Mouse (Mus musculus) Patski (cell line): Measurements from ENCODE around the gene Klrb1c. TPM values are rescaled to one million over a fixed set of nuclear protein-coding genes. Genes with fewer than 3 reads are reported as not detected.
"Not testable (repeated sequence)": the region's sequence is repeated elsewhere in the genome, so short reads cannot be mapped to it uniquely, and the experiment has no call there.

Source experiments
- ATAC-seq: fragments of 100-300 bp; one replicate; pipeline ENCODE4 v1.8.0; 2021
- CTCF ChIA-PET: fragments of 350-600 bp; sonication (Branson Sonifier 250); formaldehyde crosslinking; loops from one replicate; lab custom pipeline; 2022; ENCODE audit warnings: inconsistent platforms; lab: Charles Lee
- POLR2A ChIA-PET: fragments of 350-600 bp; sonication (Branson Sonifier 250); formaldehyde crosslinking; loops from one replicate; lab custom pipeline; 2022; ENCODE audit warnings: antibody characterized with exemption, inconsistent platforms; lab: Charles Lee
- DNase-seq: peaks from one replicate; pipeline ENCODE4 v3.0.0-alpha.2; 2011; ENCODE audit warnings: low read depth, low spot score
- H3K27me3 ChIP-seq: fragments of 371-371 bp; one replicate; pipeline ENCODE4 v1.5.1; 2021
- CTCF ChIP-seq: fragments of 100-300 bp; IDR thresholded peaks from one replicate; pipeline ENCODE4 v1.5.1; 2021
- in situ Hi-C: fragments of 300-500 bp; cut with MboI; formaldehyde crosslinking; loops from 3 replicates; pipeline ENCODE4 v1.11.1; 2018; ENCODE audit warnings: low pct_unique_long_range_greater_than_20kb, mixed read lengths
- polyA plus RNA-seq: library from polyadenylated mRNA; unstranded; gene quantifications from one replicate; pipeline ENCODE4 v1.2.3, GENCODE M21; 2021

The Klrb1c gene
- polyA plus RNA-seq, 1 experiment from 2014 or later, result not detected

DNA sequence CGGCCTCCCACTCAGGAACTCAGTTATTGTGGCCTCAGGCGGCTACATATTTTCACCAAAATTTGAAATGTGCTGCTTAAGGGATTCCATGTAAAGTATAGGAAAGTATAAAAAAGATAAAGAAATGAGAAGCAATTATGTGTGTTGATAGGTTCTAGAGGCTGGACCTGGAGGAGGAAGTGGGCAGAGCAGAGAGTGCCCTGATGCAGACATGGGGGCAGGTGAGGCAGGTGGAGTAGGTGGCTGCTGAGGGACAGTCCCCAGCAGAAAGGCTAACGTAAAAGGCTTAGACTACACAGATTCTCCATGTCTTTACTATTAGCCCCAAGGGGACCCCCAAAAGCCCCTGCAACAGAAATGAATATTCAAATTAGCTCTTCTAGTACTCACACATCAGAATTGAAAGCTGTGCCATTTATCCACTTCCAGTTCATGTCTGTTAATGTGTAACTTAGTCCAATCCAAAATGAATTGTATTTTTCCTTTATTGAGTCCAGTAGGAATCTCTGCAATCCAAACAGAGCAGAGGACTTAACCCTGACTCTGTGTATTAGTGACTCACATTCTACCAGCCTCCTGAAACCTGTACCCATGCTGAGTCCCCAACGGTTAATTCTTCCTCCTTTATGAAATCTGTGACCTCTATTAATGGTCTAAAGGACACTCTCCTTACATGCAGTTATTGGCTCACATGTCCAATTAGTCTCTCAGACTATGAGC, 29.2 kb upstream of the Klrb1c start:
- ATAC-seq (no peak), DNase-seq (no peak)
- ChIA-PET POLR2A (no interaction called here), CTCF (no interaction called here)
- in situ Hi-C loops, result no loop called here
- TF ChIP-seq CTCF, result no peak
- H3K27me3 ChIP-seq, result no peaks in the 10 kb centered on the region

DNA sequence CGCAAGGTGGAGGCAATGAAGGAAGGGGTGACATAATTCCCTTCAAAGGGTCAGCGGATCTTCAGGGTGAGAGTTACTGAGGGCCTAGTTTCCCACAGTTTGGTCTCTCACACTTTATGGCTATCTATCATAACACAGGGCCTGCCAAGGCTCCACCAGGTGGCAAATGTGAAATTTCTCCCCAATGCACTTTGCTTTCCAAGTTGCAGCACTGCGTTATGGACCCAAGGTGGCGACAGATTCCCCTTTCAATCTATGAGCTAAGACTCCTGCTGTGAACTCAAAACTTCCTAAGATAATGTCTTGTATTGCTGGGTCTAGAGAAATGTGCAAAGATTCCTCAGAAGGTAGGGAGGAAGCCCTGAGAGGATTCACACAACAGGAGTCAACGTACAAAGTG, 19.5 kb upstream of the Klrb1c start:
- ChIA-PET CTCF (interaction anchor here (0.8 to 1.0 kb wide), 2 partner anchors 26 to 41 kb away, joined by 3 read pairs; no protein-coding TSS in a partner anchor), POLR2A (no interaction called here)
- TF ChIP-seq CTCF, result peak; percentile 55
- no peaks in the 10 kb centered on the region for H3K27me3 ChIP-seq
- in situ Hi-C loops, result no loop called here
- no peak for DNase-seq
- ATAC-seq, result peak; percentile 50

DNA sequence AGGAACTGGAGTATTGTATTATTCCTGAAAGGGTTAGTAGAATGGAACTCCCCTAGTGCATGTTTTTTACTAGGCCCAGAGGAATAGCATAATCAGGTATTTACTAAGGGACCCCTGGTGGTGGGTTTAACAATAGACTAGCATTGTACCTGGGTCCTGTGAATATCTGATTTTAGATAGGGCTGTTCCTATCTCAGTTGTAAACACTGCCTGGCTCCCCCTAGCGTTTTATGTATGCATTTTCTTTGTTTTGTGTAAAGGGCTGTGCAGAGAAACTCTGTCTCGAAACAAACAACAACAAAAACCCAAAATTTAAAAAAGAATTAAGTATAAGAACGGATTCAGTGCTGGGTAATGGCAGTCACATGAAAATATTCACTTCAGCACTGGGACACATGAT, 18.0 kb upstream of the Klrb1c start:
- DNase-seq, result no peak
- no peaks in the 10 kb centered on the region for H3K27me3 ChIP-seq
- ATAC-seq, result no peak
- peak; percentile 43 for TF ChIP-seq CTCF
- POLR2A ChIA-PET, result no interaction called here
- CTCF ChIA-PET, result no interaction called here
- in situ Hi-C loops, result no loop called here

DNA sequence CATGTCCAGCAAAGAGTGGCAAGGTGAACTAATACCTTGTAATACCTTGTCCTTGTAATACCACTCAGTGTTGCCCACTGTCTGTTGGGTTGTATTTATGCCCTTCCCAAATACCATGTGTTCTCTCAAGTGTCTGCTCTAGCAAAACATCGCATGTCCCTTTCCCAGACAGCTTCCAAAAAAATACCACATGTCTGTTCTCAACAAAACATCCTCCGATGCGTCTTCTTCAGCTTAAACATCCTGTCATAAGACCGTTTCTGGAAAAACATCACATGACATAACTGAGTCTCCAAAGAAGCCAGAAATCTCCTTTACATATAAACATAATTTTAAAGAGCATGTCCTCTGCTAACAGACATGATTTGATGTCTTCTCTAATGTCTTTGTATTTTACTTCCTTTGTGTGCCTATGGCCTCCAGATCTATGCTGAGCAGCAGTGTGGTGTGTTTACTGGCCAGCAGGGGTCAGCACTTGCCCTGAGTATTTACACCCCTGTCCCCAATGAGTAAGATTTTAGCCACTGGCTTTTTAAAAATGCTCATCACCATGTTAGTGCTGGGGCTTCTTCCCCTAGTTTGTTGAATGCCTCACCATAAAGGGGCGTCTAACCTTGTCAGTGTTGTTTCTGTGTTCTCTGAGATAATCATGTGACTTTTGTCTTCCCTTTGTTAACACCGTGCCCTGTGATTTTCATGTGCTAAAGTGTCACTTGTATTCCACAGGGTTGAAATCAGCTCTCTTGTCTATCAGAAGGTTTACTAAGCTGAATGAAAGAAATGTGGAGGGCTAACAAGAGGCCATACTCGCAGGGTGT, 16.0 kb upstream of the Klrb1c start:
- ATAC-seq, H3K27me3 ChIP-seq, POLR2A ChIA-PET: not testable (repeated sequence)
- TF ChIP-seq CTCF, result peak; percentile 41
- in situ Hi-C loops, result loop anchor here (5.0 kb wide), 1 partner anchor 37 kb away; no protein-coding TSS in a partner anchor
- CTCF ChIA-PET, result interaction anchor here (0.9 to 1.6 kb wide), 3 partner anchors 33 to 37 kb away, joined by 3 to 5 read pairs (median 3); no protein-coding TSS in a partner anchor
- DNase-seq, result peak; percentile 2

DNA sequence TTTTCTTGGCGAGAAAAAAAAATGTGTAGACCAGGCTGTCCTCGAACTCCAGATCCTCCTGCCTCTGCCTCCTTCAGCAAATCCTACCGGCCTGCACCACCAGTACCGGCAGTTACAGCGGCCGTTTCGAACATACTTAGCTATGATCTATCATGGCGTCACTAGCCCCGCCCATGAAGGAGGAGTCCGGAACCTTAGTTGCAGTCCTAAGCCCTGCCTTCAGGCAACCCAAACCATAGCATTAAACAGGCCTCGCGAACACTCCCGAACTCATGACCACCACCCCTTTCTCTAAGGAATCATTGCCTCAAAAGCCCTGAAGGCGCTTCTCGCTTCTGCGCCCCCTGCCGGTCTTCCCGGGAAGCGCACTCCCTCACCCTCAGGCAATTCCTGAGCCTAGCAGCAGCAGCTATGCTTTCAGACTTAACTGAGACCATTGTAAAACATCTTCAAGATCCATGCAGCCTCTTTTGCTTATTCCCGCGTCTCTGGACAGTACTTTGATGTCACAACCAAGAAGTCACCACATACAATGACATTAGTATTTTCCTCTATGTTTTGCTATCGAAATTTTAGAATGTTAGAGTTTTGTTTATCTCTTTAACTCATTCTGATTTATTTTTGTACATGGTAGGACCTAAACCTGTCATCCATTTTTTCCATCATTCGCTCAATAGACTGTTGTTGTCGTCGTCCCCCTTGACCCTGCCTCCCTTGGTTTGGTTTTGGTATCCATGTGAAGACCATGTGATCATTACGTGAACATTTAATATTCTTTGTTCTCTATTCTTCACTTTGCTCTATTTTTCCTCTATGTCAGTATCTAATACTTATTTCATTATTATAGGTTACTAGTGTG, 14.2 kb upstream of the Klrb1c start:
- ChIA-PET CTCF (interaction anchor here (0.9 to 2.0 kb wide), 3 partner anchors 37 to 40 kb away, joined by 3 to 9 read pairs (median 6); no protein-coding TSS in a partner anchor), POLR2A (no interaction called here)
- ATAC-seq (peak; percentile 97), DNase-seq (peak; percentile 91)
- TF ChIP-seq CTCF, result peak; percentile 88
- H3K27me3 ChIP-seq, result no peaks in the 10 kb centered on the region
- in situ Hi-C loops, result loop anchor here (5.0 kb wide), 1 partner anchor 39 kb away; no protein-coding TSS in a partner anchor

DNA sequence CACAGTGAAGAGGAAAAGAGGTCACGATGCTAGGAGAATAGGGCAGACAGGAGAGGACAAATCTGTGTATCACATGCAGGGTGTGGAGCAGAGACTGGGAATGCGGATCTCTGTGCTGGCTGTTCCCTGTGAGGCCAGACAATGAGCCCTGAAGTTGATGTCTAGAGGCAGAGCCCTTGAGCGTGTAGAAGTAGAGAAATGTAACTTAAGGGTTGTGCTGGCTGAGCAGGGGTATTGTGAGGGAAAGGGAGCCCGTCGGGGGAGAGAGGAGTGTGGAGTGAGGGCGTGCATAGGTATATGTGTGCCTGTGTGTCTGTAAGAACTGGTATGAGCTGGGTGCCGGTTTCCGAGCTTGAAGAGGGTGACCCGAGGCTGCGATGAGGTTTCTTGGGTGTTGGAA, 13.5 kb upstream of the Klrb1c start:
- ATAC-seq, result peak; percentile 20
- in situ Hi-C loops, result loop anchor here (5.0 kb wide), 1 partner anchor 40 kb away; no protein-coding TSS in a partner anchor
- ChIA-PET CTCF (interaction anchor here (0.9 to 2.0 kb wide), 3 partner anchors 36 to 41 kb away, joined by 3 to 9 read pairs (median 6); no protein-coding TSS in a partner anchor), POLR2A (no interaction called here)
- TF ChIP-seq CTCF, result no peak
- H3K27me3 ChIP-seq, result no peaks in the 10 kb centered on the region
- peak; percentile 4 for DNase-seq

DNA sequence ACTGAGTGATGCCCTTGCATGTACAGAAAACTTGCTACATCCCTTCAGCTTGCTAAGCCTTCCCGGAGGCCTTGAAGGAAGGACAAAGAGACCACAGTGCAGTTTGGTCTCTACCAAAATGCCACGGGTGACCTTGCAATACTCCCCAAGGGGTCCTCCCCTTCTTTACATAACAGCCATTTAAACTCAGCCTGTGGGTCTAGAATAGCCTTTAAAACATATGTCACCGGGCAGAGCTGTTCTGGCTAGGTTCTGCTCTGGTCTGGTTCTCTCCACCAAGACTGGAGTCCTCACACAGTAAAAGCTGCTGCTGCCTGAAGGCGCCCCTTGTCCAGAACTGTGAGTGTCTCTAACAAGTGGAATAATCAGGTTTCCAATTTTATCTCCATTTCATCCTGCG, 11.7 kb upstream of the Klrb1c start:
- in situ Hi-C loops, result loop anchor here (5.0 kb wide), 1 partner anchor 42 kb away; no protein-coding TSS in a partner anchor
- DNase-seq, ATAC-seq, POLR2A ChIA-PET, H3K27me3 ChIP-seq: not testable (repeated sequence)
- CTCF ChIA-PET, result interaction anchor here (1.1 to 1.7 kb wide), 2 partner anchors 34 to 40 kb away, joined by 3 to 5 read pairs; no protein-coding TSS in a partner anchor

DNA sequence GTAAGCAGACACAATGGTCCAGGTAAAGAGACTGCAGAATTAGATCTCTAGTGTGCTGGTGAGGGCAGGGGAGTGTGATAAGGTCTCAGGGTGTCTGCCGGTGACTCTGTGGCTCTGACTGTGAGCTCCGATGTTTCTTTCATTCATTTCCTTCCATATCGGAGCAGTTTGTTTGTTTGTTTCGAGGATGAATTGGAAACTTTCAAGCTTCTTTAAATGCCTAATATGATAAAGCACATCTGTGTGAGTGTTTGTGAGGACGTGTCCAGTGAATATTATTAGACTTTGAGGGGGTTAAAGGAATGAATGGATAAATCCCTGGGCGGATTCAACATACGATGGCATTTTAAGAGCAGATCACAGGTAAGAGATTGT, 10.9 kb upstream of the Klrb1c start:
- POLR2A ChIA-PET, result no interaction called here

DNA sequence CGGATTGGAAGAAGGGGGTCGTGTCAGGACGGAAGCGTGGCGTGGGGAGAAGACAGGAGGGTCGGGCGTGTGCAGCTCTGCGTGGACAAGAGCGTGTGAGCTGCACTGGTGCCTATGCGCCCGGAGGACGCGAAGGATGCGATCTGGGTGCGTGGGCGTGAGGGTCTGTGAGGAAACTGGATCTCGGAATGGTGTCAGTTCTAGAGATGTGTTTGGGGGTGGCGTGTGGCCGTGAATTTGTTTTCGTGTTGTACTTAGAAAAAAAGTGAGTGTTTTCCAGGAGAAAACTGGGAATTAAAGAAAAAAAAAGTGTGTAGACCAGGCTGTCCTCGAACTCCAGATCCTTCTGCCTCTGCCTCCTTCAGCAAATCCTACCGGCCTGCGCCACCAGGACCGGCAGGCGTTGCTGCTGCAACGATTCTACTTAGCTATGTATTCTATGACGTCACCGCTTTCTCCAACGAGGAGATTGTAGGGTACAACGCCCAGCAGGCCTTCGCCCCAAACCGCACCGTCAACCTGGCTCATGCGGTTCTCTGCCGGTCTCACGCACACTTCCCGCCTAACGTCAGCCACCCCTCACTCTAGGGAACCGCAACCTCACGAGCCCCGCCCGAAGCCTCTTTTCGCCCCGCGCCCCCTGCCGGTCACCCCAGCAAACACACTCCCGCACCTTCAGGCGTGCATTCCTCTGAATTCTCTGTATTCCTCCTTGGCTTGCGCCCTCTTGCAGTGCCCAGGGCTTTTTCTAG, 10.3 kb upstream of the Klrb1c start:
- ATAC-seq, result peak; percentile 37
- TF ChIP-seq CTCF, result peak; percentile 70
- CTCF ChIA-PET, result interaction anchor here (0.8 to 1.7 kb wide), 3 partner anchors 33 to 39 kb away, joined by 3 to 5 read pairs (median 5); no protein-coding TSS in a partner anchor

More for the DNA sequence above, 10.9 kb upstream of the Klrb1c start:
- in situ Hi-C loops, result loop anchor here (5.0 kb wide), 2 partner anchors 38 to 42 kb away; no protein-coding TSS in a partner anchor
- DNase-seq (no peak), ATAC-seq (no peak)
- H3K27me3 ChIP-seq, result no peaks in the 10 kb centered on the region
- CTCF ChIA-PET, result interaction anchor here (1.1 to 1.7 kb wide), 3 partner anchors 33 to 40 kb away, joined by 3 to 5 read pairs (median 3); no protein-coding TSS in a partner anchor
- no peak for TF ChIP-seq CTCF

DNA sequence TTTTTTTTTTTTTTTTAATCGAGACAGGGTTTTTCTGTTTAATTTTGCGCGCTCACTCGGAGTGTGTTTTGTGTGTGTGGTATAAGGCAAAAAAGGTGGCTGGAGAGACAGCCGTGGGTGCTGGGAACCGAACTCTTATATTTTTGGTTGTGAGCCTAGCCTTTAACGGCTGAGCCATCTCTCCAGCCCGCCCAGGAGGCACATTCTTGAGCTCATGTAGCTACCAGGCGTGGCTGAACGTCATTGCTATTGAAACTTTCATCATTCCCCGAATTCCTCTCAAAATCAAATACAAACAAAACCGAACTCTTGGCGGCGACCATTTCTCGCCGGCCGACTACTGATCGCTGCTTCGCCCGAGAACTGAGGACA, 9.7 kb upstream of the Klrb1c start:
- ATAC-seq, DNase-seq, POLR2A ChIA-PET, H3K27me3 ChIP-seq: not testable (repeated sequence)
- in situ Hi-C loops, result loop anchor here (5.0 kb wide), 1 partner anchor 36 kb away; no protein-coding TSS in a partner anchor
- CTCF ChIA-PET, result interaction anchor here (0.8 to 1.7 kb wide), 3 partner anchors 32 to 39 kb away, joined by 3 to 5 read pairs (median 5); no protein-coding TSS in a partner anchor

More for the DNA sequence above, 10.3 kb upstream of the Klrb1c start:
- in situ Hi-C loops, result loop anchor here (5.0 kb wide), 1 partner anchor 37 kb away; no protein-coding TSS in a partner anchor
- POLR2A ChIA-PET, H3K27me3 ChIP-seq: not testable (repeated sequence)
- peak; percentile 62 for DNase-seq
